Mouse (Mus musculus) gastrocnemius, adult 18-20 months (tissue): Measurements from ENCODE around the gene Gm5737. TPM values are rescaled to one million over a fixed set of nuclear protein-coding genes. Genes with fewer than 3 reads are reported as not detected.
A peak's percentile ranks its signal among the peaks of the same experiment; 100 is the strongest.

Experiments used
- DNase-seq: peaks from one replicate; pipeline ENCODE4 v3.0.0; 2021; ENCODE audit warnings: low spot score
- long read RNA-seq, 2 experiments: library from polyadenylated mRNA; stranded (forward); transcript quantifications; one replicate each; pipeline ENCODE4 v2.0.0; 2021
- total RNA-seq, 2 experiments: library from RNA; stranded (reverse); gene quantifications; 2 replicates each; pipeline ENCODE4 v1.2.3; 2021

The Gm5737 gene
- under 1 TPM in 1 of 2 experiments, not detected in 1; 0.47 TPM for total RNA-seq
- long read RNA-seq, experiment 1, partial matches to known transcripts: 0 of 1 reads
- long read RNA-seq, experiment 1, other reads (novel, unspliced or antisense): 1 of 1 reads
- long read RNA-seq, experiment 2, partial matches to known transcripts: 0 of 1 reads
- long read RNA-seq, experiment 2, other reads (novel, unspliced or antisense): 1 of 1 reads

- no peak for DNase-seq
Observed at GRCm38 (mm10) chr7:120811834-120812415, at the start of gene Gm5737. Gene Gm5737 (plus strand): TSS chr7:120812365.

GRCm38 (mm10) chr7:120767369-120767768 lies 44.8 kb upstream of the Gm5737 start:
- no peak for DNase-seq

GRCm38 (mm10) chr7:120771389-120771788 lies 40.8 kb upstream of the Gm5737 start:
- no peak for DNase-seq

- DNase-seq: no peak
Observed at GRCm38 (mm10) chr7:120778012-120778411, 34.2 kb upstream of the Gm5737 start.

GRCm38 (mm10) chr7:120795544-120795943 lies 16.6 kb upstream of the Gm5737 start:
- no peak for DNase-seq

GRCm38 (mm10) chr7:120796369-120796768 lies 15.8 kb upstream of the Gm5737 start:
- no peak for DNase-seq

- no peak for DNase-seq
Observed at GRCm38 (mm10) chr7:120803268-120803667, 8.9 kb upstream of the Gm5737 start.

DNA sequence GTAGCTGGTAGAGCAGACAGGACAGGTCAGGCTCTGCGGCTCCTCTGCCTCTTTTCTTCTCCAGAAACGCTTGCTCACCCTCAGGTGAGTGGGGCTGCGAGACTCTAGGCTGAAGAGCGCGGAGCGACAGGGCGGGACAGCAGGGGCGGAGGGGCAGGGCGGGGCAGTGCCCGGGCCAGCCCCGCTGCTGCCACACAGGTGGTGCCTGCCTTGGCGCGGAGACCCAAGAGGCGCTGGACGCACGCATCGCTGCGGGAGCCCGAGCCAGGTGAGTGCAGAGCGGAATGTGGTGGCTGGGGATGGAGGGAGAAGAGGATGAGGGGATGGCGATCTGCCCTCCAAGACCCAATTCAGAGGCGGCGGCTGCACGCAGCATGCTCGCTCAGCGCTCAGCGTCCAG lies 2.5 kb upstream of the Gm5737 start:
- no peak for DNase-seq

DNA sequence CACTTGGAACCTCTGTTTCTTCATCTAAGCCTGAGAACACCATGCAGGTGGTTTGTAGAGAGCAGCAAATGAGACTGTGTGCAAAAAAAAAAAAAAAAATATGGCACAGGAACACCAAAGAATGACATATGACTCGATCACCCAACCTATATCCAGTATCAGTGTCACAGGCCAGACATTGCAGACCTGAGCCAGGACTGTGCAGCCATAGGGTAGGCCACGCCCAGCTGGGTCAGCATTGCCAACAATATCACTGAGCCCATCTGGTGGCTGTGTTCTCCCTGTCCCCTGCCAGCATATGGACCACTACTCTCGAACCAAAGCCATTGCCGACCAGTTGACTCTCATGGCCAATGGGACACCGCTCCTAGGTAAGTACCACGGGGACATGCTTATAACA lies 5.4 kb downstream of the Gm5737 start:
- no peak for DNase-seq

DNA sequence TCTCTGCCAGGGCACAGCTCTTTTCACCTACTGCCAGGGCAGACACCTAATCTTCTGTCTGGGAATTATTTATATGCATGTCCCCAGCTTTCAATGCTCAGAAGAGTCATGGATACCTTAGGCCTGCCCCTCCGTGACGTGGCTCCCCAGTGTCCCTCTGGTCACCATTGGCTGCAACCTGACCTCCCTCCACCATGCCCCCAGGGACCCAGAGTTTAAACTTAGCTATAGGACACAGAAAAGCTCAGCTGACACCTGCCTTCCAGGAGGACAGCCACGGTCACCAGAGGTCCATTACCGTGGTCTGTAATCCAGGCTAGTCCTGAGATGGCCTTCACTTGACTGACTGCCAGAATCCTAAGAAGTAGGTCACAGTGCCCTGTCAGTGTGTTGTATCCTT lies 7.2 kb downstream of the Gm5737 start:
- DNase-seq: peak; percentile 89

DNA sequence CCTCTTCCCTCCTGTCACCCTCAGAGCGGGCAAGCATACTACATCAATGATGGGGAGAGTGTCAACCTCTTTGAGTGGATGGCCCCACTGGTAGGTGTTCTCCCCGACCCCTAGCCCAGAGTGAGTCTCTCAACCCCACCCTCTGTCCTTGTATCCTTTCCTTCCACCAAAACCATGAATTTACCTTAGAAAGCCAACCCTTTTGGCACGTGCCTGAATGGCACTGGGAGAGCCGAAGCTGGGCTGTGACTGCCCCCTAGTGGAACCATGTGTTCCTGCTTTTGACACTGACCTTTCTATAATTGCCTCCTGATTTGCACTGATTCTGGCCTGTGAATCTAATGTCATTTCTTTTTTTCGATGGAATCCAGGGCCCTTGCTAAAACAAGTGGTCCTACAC lies 11.1 kb downstream of the Gm5737 start:
- DNase-seq: peak; percentile 67

GRCm38 (mm10) chr7:120825097-120825496 lies 12.9 kb downstream of the Gm5737 start:
- DNase-seq: no peak

DNA sequence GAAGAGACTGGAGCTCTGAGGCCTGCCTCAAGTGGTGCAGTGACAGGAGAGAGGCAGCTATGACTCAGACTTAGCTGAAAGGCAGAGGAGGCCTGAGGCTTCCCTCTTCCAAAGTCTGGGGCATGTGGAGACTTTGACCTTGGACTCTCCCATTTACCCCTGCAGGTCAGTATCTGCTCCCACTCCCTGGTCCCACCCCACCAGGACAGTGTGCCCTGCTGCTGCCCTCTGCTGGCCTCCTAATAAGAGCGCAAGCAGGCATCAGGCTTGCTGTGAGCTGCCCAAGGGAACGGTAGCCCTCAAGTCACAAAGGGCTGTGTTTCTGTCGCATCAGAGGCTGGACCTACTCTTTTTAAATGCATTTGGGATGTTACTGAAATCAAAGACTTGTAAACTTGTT lies 14.2 kb downstream of the Gm5737 start:
- DNase-seq: no peak

GRCm38 (mm10) chr7:120830431-120831381 lies 18.5 kb downstream of the Gm5737 start:
- DNase-seq: peak; percentile 66

- no peak for DNase-seq
Observed at GRCm38 (mm10) chr7:120834426-120834825, 22.3 kb downstream of the Gm5737 start.

- DNase-seq: peak; percentile 76
Observed at GRCm38 (mm10) chr7:120834863-120835372, 22.8 kb downstream of the Gm5737 start.

GRCm38 (mm10) chr7:120835449-120836359 lies 23.5 kb downstream of the Gm5737 start:
- peak; percentile 95 for DNase-seq

- no peak for DNase-seq
Observed at GRCm38 (mm10) chr7:120836361-120836760, 24.2 kb downstream of the Gm5737 start.

DNA sequence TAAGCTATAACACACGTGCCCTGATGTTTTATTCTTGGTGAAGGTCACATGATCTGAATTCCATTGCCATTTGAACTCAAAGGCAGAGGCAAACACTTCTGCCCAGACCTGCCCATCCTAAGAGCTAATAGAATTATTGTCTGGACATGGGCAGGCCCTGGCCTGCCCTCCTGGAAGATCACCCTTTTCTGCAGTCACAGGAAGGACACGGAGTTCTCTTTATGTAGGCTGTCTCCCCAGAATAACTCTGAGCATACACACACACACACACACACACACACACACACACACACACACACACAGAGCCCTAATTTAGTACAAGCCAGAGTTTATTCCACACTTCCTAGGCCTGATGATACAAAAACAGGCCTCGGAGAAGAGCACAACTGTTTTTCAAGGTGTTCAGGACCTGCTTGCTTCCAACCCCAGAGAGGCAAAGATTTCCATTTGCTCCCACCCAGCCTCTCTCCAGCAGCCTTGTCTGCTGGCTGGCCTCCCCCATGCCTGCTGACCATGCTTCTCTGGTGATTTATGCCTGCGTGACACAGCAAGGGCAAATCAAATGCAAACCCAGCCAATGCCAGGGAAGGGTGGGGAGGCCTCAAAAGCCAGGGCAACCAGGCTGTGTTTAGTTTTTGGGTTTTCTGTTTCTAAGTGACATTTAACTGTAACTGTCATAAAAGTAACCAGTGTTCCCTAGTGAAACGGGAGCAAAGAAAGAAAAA lies 26.4 kb downstream of the Gm5737 start:
- DNase-seq: peak; percentile 76

DNA sequence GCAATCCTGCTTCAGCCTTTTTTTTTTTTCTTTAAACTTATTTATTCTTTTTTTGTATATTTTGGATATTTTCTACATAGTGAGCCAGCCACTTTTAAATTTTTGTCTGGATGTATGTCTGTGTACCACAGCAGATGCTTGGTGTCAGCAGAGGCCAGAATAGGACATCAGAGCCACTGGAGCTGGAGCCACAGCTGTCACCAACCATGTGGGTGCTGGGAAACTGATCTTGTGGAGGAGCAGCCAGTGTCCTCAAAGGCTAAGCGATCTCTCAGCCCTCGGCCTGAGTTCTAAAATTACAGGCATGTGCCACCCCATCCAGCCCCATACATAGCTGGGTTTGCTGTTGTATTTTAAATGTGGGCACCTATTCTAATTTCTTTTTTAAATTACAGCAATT lies 27.6 kb downstream of the Gm5737 start:
- DNase-seq: peak; percentile 69
